Mouse (Mus musculus): Measurements from ENCODE around the gene Kif13a.

DNA sequence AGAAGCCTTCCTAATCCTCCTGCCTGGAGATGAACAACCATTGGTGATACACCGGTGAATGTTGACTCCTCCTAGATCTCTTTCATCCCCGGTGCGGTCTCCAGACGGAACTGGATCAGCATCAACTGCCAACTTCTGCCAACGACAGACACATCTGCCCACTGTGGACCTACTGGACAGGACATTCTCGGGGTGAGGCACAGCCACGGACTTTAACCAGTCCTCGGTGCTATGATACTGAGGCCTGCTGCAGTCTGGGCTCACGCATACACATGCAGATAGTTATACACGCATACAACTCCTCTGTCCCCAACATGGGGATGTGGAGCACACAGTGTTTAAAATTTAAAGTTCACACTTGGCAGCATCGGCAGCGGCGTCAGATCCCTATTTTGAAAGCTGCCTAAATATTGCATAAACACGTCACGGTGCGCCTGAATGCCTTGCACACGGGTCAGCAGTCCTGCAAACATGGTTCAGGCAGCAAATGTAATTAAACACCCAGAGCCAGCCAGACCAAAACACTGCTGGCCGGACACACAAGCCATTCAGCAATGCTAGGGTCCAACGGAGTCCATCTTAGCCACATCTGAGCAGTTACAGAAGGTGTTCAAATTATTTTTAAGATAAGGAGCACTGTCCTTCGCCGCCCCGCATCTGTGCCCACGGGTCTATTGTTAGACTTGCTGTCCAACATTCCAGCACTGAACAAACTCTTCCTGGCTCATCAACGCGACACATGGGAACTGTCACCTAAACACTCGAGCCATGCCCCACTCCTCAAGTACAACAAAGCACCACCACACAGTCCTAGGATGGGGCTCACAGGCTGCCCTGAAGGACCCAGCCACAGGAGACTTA lies 44.5 kb downstream of the Kif13a start:
- TF ChIP-seq CTCF (IDR thresholded peaks at IDR 0.05; ENCODE audit: low read depth) (no peak), EP300 (optimal IDR thresholded peaks at IDR 0.05) (no peak)
